Mouse (Mus musculus): ENCODE results near the gene Vcan.

- TF ChIP-seq CTCF (IDR thresholded peaks at IDR 0.05; ENCODE audit: borderline replicate concordance, insufficient read depth, low read length), result no peak
- TF ChIP-seq POLR2A (IDR thresholded peaks at IDR 0.05; ENCODE audit: low read depth, low read length), result no peak
Observed at GRCm38 (mm10) chr13:89735111-89735510, 7.2 kb downstream of the Vcan start.

Measured in embryonic fibroblast, embryonic 13.5 days (primary cell).